Mouse (Mus musculus): ENCODE measurements at regions not wholly inside any gene's neighbourhood (a gene's known extent, or its start where the extent isn't known, plus 50 kb on each side); places are given as distances from the start of the nearest gene placed in this dataset.

GRCm38 (mm10) chr13:25524094-25524493 is 253.8 kb upstream of the Nrsn1 start:
- DNase-seq, result no peak

GRCm38 (mm10) chr13:25507355-25507754 is 237.1 kb upstream of the Nrsn1 start:
- DNase-seq, result no peak

- no peak for DNase-seq
These were observed 224.3 kb upstream of the Nrsn1 start for GRCm38 (mm10) chr13:25494492-25495034.

GRCm38 (mm10) chr13:25490036-25490435 is 219.7 kb upstream of the Nrsn1 start:
- no peak for DNase-seq

- DNase-seq, result no peak
These were observed 213.0 kb upstream of the Nrsn1 start for GRCm38 (mm10) chr13:25483309-25483708.

GRCm38 (mm10) chr13:25451917-25452316 is 181.6 kb upstream of the Nrsn1 start:
- DNase-seq, result no peak

- DNase-seq, result no peak
These were observed 181.1 kb upstream of the Nrsn1 start for GRCm38 (mm10) chr13:25451357-25451861.

- DNase-seq, result no peak
These were observed 159.6 kb upstream of the Nrsn1 start for GRCm38 (mm10) chr13:25429701-25430418.

GRCm38 (mm10) chr13:25403182-25403795 is 133.0 kb upstream of the Nrsn1 start:
- DNase-seq, result no peak

- no peak for DNase-seq
These were observed 132.4 kb upstream of the Nrsn1 start for GRCm38 (mm10) chr13:25402691-25403090.

GRCm38 (mm10) chr13:25401936-25402504 is 131.7 kb upstream of the Nrsn1 start:
- no peak for DNase-seq

GRCm38 (mm10) chr13:25392770-25393290 is 122.5 kb upstream of the Nrsn1 start:
- DNase-seq, result no peak

GRCm38 (mm10) chr13:25362627-25362967 is 92.3 kb upstream of the Nrsn1 start:
- no peak for DNase-seq

GRCm38 (mm10) chr13:25361850-25362626 is 91.7 kb upstream of the Nrsn1 start:
- no peak for DNase-seq

- no peak for DNase-seq
These were observed 77.3 kb upstream of the Nrsn1 start for GRCm38 (mm10) chr13:25347558-25347957.

- DNase-seq, result no peak
These were observed 73.0 kb upstream of the Nrsn1 start for GRCm38 (mm10) chr13:25343309-25343708.

GRCm38 (mm10) chr13:25341826-25342225 is 71.5 kb upstream of the Nrsn1 start:
- no peak for DNase-seq

- DNase-seq, result no peak
These were observed 63.5 kb upstream of the Nrsn1 start for GRCm38 (mm10) chr13:25333803-25334202.

All from kidney, postnatal 4 days (tissue).